Mouse (Mus musculus) ES-Bruce4 (cell line): ENCODE results near the gene Calm4.

Source experiments
- CTCF ChIP-seq: IDR thresholded peaks from one replicate; pipeline ENCODE4 v1.8.1; 2011; ENCODE audit warnings: low read depth, low read length
- EP300 ChIP-seq: IDR thresholded peaks from 2 replicates; pipeline ENCODE4 v1.6.1; 2011; ENCODE audit warnings: low read depth, low read length; ENCODE audit not compliant: insufficient read depth
- POLR2A ChIP-seq: IDR thresholded peaks from one replicate; pipeline ENCODE4 v1.8.1; 2011; ENCODE audit warnings: low read length; ENCODE audit not compliant: insufficient read depth

DNA sequence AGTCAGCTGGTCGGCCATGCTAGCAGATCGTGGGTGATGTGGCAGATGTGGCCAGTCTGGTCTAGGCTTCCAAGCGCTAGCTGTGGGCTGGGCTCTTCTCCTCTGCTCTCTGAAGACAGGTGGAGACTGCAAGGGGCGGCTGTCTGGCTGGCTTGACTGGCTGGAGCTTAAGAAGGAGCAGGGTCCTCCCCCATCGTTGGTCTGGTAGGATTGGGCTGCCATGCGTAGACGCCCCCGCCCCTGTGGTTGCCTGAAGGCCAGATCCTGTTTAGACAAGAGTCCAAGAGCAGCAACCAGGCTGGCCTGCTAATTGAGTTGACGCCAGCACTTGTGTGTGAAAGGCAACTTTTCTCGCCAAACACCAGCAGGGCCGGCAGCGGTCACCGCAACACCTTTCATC, 33.4 kb upstream of the Calm4 start, which contains the start of gene Calml3:
- TF ChIP-seq CTCF, result no peak
- no peak for TF ChIP-seq EP300
- no peak for TF ChIP-seq POLR2A
